Mouse (Mus musculus): Measurements from ENCODE around the gene Agtrap. TPM values are rescaled to one million over a fixed set of nuclear protein-coding genes. Genes with fewer than 3 reads are reported as not detected.
"Not testable (repeated sequence)": the region's sequence is repeated elsewhere in the genome, so short reads cannot be mapped to it uniquely, and the experiment has no call there.

The Agtrap gene
- polyA plus RNA-seq, 1 experiment from 2014 or later, result 31.5 TPM

DNA sequence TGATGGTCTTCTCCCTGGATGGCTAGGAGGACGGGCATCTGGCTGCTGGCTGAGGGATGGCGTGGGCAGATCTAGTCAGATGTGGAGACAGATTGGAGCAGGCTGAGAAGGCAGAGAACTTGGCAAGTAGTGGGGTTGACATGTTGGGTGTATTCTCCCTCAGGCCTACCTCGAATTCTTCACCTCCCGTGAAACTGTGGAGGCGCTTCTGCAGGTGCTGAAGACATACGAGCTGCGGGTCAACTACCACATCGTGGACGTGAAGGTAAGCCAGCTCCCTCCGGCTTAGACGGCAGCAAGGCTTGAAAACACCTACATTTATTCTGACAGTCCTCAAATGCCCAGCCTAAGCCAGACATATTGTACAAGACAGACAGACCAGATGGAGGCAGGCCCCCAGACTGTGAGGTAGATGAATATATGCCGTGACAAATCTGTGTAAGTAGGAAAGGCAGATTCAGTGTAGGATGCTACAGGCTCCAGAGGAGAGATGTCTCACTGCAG, 34.4 kb downstream of the Agtrap start:
- peaks cover 76% of the 10 kb centered on the region for H3K36me3 ChIP-seq (ENCODE audit: insufficient read depth, low read length)
- no peaks in the 10 kb centered on the region for H3K9me3 ChIP-seq (ENCODE audit: low read length)
- H3K9ac ChIP-seq (replicated peaks; ENCODE audit: low read length), result no peak overlapping the region
- no peak for ATAC-seq (ENCODE audit: low FRiP score, low TSS enrichment)
- H3K27ac ChIP-seq (ENCODE audit: low read length), result no peak overlapping the region
- 93% methylated on average over 12 of the region's 12 CpGs for WGBS
- no peaks in the 10 kb centered on the region for H3K27me3 ChIP-seq (ENCODE audit: insufficient read depth, low read length)
- H3K4me1 ChIP-seq (ENCODE audit: insufficient read depth, low read length), result no peaks in the 10 kb centered on the region
- H3K4me3 ChIP-seq (ENCODE audit: low read length), result no peak overlapping the region
- no peak overlapping the region for H3K4me2 ChIP-seq (replicated peaks; ENCODE audit: low read depth, low read length)

DNA sequence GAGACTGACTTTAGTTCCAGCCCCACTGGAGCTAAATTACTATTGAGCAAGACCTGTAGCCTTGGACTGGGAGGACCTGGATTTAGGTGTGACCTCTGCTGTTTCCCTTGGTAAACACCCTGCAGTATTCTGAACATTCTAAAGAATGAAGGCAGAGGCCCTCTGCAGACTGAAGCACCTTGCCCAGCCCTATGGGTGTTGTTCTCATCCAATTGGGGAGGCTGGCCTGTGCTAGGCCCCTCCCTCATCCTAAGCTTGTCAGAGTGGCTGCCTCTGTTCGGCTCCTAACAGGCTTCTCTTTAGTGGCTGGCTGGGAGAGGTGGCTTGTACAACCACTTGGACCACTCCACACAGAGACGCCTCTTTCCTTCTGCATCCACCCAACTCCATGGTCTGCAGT, 34.9 kb downstream of the Agtrap start:
- H3K4me1 ChIP-seq (ENCODE audit: insufficient read depth, low read length), result no peaks in the 10 kb centered on the region
- H3K27me3 ChIP-seq (ENCODE audit: insufficient read depth, low read length), result no peaks in the 10 kb centered on the region
- H3K36me3 ChIP-seq (ENCODE audit: insufficient read depth, low read length), result peaks cover 81% of the 10 kb centered on the region
- WGBS, result 72% methylated on average over 2 of the region's 2 CpGs
- H3K9me3 ChIP-seq (ENCODE audit: low read length), result no peaks in the 10 kb centered on the region
- no peak overlapping the region for H3K4me2 ChIP-seq (replicated peaks; ENCODE audit: low read depth, low read length)
- H3K4me3 ChIP-seq (ENCODE audit: low read length), result no peak overlapping the region
- no peak for ATAC-seq (ENCODE audit: low FRiP score, low TSS enrichment)
- no peak overlapping the region for H3K27ac ChIP-seq (ENCODE audit: low read length)
- no peak overlapping the region for H3K9ac ChIP-seq (replicated peaks; ENCODE audit: low read length)

DNA sequence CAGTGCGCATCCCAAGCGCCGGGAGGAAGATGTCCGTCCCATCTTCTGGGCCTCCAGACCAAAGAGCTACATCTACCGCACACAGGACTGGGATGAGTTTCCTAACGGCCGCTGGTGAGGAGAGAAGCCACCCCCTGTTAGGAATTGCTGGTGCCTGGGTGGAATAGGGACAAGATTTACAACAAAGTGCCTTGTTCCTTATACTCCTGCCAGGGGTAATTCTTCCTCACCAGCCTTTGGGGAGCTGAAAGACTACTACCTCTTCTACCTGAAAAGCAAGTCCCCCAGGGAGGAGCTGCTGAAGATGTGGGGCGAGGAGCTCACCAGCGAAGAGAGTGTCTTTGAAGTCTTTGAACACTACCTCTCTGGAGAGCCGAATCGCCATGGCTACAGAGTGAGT, 35.9 kb downstream of the Agtrap start:
- H3K9me3 ChIP-seq (ENCODE audit: low read length), result no peaks in the 10 kb centered on the region
- H3K4me3 ChIP-seq (ENCODE audit: low read length), result no peak overlapping the region
- H3K4me2 ChIP-seq (replicated peaks; ENCODE audit: low read depth, low read length), result no peak overlapping the region
- peaks cover 81% of the 10 kb centered on the region for H3K36me3 ChIP-seq (ENCODE audit: insufficient read depth, low read length)
- WGBS, result 90% methylated on average over 11 of the region's 11 CpGs
- no peak overlapping the region for H3K27ac ChIP-seq (ENCODE audit: low read length)
- no peaks in the 10 kb centered on the region for H3K27me3 ChIP-seq (ENCODE audit: insufficient read depth, low read length)
- no peaks in the 10 kb centered on the region for H3K4me1 ChIP-seq (ENCODE audit: insufficient read depth, low read length)
- H3K9ac ChIP-seq (replicated peaks; ENCODE audit: low read length), result no peak overlapping the region
- ATAC-seq (ENCODE audit: low FRiP score, low TSS enrichment), result no peak

DNA sequence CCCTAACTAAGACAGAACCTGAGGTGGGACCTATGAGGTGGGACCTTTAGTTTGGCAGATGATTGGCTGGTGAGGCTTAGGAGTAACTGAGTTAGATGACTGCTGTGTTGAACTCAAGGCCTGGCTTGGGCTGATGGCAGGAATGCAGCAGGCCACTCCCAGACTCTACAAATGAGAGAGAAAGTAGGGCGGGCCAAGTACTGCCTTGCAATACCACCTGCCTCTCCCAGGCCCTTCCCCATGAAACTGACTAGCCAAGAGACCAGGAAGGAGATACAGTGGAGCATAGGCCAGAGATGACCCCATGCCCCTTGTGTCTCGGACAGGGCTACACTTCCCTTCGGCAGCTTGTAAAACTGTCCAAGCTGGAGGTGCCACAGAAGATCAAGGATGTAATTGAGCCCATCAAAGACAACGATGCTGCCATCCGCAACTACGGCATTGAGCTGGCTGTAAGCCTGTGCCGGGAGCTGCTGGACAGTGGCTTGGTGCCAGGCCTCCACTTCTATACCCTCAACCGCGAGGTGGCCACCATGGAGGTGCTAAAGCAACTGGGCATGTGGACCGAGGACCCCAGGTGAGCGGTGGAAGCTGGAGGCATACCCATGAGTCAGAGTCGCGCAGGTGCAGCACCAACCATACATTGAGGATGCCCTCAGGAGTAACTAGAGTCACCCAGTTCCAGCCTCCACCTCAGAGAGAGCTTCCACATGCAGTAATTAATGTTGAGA, 36.6 kb downstream of the Agtrap start:
- WGBS, result 79% methylated on average over 13 of the region's 13 CpGs

GRCm38 (mm10) chr4:148050396-148050914, 37.4 kb downstream of the Agtrap start:
- not testable (repeated sequence) for H3K4me2 ChIP-seq (replicated peaks; ENCODE audit: low read depth, low read length); H3K27me3 ChIP-seq (ENCODE audit: insufficient read depth, low read length); H3K9me3 ChIP-seq (ENCODE audit: low read length); H3K4me1 ChIP-seq (ENCODE audit: insufficient read depth, low read length); H3K4me3 ChIP-seq (ENCODE audit: low read length); ATAC-seq (ENCODE audit: low FRiP score, low TSS enrichment); H3K9ac ChIP-seq (replicated peaks; ENCODE audit: low read length); H3K27ac ChIP-seq (ENCODE audit: low read length)
- WGBS, result 93% methylated on average over 3 of the region's 3 CpGs
- H3K36me3 ChIP-seq (ENCODE audit: insufficient read depth, low read length), result peaks cover 67% of the 10 kb centered on the region

More for the DNA sequence above, 36.6 kb downstream of the Agtrap start:
- Histone ChIP-seq H3K27me3 (ENCODE audit: insufficient read depth, low read length) (no peaks in the 10 kb centered on the region), H3K4me2 (replicated peaks; ENCODE audit: low read depth, low read length) (no peak overlapping the region), H3K4me1 (ENCODE audit: insufficient read depth, low read length) (0 out of 2 replicates have a peak, but pooled peaks cover 5% of the 10 kb centered on the region), H3K9me3 (ENCODE audit: low read length) (no peaks in the 10 kb centered on the region), H3K4me3 (ENCODE audit: low read length) (no peak overlapping the region), H3K36me3 (ENCODE audit: insufficient read depth, low read length) (peaks cover 74% of the 10 kb centered on the region), H3K9ac (replicated peaks; ENCODE audit: low read length) (no peak overlapping the region), H3K27ac (ENCODE audit: low read length) (no peak overlapping the region)
- no peak for ATAC-seq (ENCODE audit: low FRiP score, low TSS enrichment)

GRCm38 (mm10) chr4:148046450-148047031, 41.3 kb downstream of the Agtrap start:
- no peak overlapping the region for H3K4me3 ChIP-seq (ENCODE audit: low read length)
- H3K9ac ChIP-seq (replicated peaks; ENCODE audit: low read length), result no peak overlapping the region
- no peak overlapping the region for H3K4me2 ChIP-seq (replicated peaks; ENCODE audit: low read depth, low read length)
- peaks cover 16% of the 10 kb centered on the region for H3K4me1 ChIP-seq (ENCODE audit: insufficient read depth, low read length)
- no peak overlapping the region for H3K27ac ChIP-seq (ENCODE audit: low read length)
- no peak for ATAC-seq (ENCODE audit: low FRiP score, low TSS enrichment)
- WGBS, result 62% methylated on average over 4 of the region's 4 CpGs
- H3K36me3 ChIP-seq (ENCODE audit: insufficient read depth, low read length), result peaks cover 43% of the 10 kb centered on the region
- H3K9me3 ChIP-seq (ENCODE audit: low read length), result no peaks in the 10 kb centered on the region
- H3K27me3 ChIP-seq (ENCODE audit: insufficient read depth, low read length), result no peaks in the 10 kb centered on the region

- Histone ChIP-seq H3K27ac (ENCODE audit: low read length) (no peak overlapping the region), H3K9me3 (ENCODE audit: low read length) (no peaks in the 10 kb centered on the region), H3K4me2 (replicated peaks; ENCODE audit: low read depth, low read length) (no peak overlapping the region), H3K9ac (replicated peaks; ENCODE audit: low read length) (no peak overlapping the region), H3K4me1 (ENCODE audit: insufficient read depth, low read length) (peaks cover 38% of the 10 kb centered on the region), H3K27me3 (ENCODE audit: insufficient read depth, low read length) (no peaks in the 10 kb centered on the region), H3K4me3 (ENCODE audit: low read length) (no peak overlapping the region), H3K36me3 (ENCODE audit: insufficient read depth, low read length) (peaks cover 26% of the 10 kb centered on the region)
- WGBS, result 92% methylated on average over 2 of the region's 2 CpGs
- no peak for ATAC-seq (ENCODE audit: low FRiP score, low TSS enrichment)
Measured at GRCm38 (mm10) chr4:148044113-148044512, 43.7 kb downstream of the Agtrap start.

- H3K9me3 ChIP-seq (ENCODE audit: low read length); H3K4me2 ChIP-seq (replicated peaks; ENCODE audit: low read depth, low read length); ATAC-seq (ENCODE audit: low FRiP score, low TSS enrichment); H3K4me3 ChIP-seq (ENCODE audit: low read length); H3K27ac ChIP-seq (ENCODE audit: low read length); H3K9ac ChIP-seq (replicated peaks; ENCODE audit: low read length); H3K27me3 ChIP-seq (ENCODE audit: insufficient read depth, low read length): not testable (repeated sequence)
- 83% methylated on average over 7 of the region's 8 CpGs for WGBS
- H3K36me3 ChIP-seq (ENCODE audit: insufficient read depth, low read length), result peaks cover 21% of the 10 kb centered on the region
- peaks cover 38% of the 10 kb centered on the region for H3K4me1 ChIP-seq (ENCODE audit: insufficient read depth, low read length)
Measured at GRCm38 (mm10) chr4:148043327-148043726, 44.5 kb downstream of the Agtrap start.

GRCm38 (mm10) chr4:148041611-148042191, 46.1 kb downstream of the Agtrap start:
- Histone ChIP-seq H3K9me3 (ENCODE audit: low read length) (no peaks in the 10 kb centered on the region), H3K4me1 (ENCODE audit: insufficient read depth, low read length) (peaks cover 43% of the 10 kb centered on the region), H3K9ac (replicated peaks; ENCODE audit: low read length) (peak overlapping the region; percentile 67), H3K27me3 (ENCODE audit: insufficient read depth, low read length) (no peaks in the 10 kb centered on the region), H3K27ac (ENCODE audit: low read length) (peak overlapping the region; percentile 93), H3K4me2 (replicated peaks; ENCODE audit: low read depth, low read length) (peak overlapping the region; percentile 88), H3K36me3 (ENCODE audit: insufficient read depth, low read length) (peaks cover 13% of the 10 kb centered on the region), H3K4me3 (ENCODE audit: low read length) (peak overlapping the region; percentile 54)
- WGBS, result 1% methylated on average over 16 of the region's 16 CpGs
- no peak for ATAC-seq (ENCODE audit: low FRiP score, low TSS enrichment)

Data from kidney, embryonic 16.5 days (tissue).